Mouse (Mus musculus): Measurements from ENCODE around the gene Col9a1.

Gene Col9a1

DNA sequence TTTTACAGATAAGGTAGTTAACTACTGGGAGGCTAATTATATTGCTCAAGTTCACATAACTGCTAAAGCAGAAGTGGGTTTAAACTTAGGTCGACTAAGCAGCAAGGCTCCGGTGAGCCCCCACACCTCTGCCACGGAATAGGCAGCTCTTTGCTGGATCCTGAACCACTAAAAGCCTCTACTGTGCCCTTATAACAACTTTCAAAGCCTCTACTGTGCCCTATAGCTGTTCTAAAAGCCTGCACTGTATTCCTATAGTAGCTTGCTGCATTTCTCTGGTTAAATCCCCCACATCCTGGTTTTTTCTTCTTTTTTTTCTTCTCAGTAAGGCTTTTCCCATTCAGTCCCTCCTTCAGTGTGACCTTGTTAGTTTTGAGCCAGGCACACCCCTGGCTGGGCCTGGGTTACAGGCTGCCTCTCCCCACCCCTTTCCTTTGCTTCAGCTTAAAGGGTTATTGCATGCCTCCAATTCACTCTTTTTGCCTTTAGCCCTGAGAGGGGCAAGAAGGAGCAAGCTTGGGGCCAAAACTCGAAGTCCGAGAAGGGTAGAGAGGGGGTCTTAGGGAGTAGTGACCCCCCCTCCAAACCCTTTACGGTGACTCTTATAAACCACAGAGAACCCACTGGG, at the start of gene Col9a1:
Col9a1 (plus strand) TSS at position 387 of the 628 bp plus-strand sequence.
- no peaks in the 10 kb centered on the region for H3K27me3 ChIP-seq (ENCODE audit: control insufficient read depth, insufficient read depth, low read length, poor library complexity, severe bottlenecking)
- no peak for DNase-seq (ENCODE audit: low read depth, low spot score)
- H3K36me3 ChIP-seq (ENCODE audit: control insufficient read depth, insufficient read depth, low read length, poor library complexity, severe bottlenecking) = no peaks in the 10 kb centered on the region

DNA sequence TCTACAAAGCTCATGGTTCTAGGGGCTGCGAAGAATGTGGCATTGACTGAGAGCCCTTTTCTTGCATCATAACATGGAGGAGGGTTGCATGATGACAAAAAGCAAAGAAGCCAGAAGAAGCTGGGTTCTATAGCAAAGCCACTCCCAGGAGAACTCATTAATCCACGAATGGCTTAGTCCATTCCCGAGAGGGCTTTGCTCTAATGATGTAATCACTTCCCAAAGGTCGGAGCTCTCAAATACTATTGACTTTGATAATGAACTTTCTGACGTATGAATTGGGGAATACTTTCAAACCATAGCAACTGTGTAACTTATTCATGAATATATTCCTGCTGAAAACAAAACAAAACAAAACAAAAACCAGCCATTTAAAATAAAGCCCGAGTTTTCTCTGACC, 49.5 kb upstream of the Col9a1 start:
- no peak for DNase-seq (ENCODE audit: low read depth, low spot score)
- no peaks in the 10 kb centered on the region for H3K36me3 ChIP-seq (ENCODE audit: control insufficient read depth, insufficient read depth, low read length, poor library complexity, severe bottlenecking)
- no peaks in the 10 kb centered on the region for H3K27me3 ChIP-seq (ENCODE audit: control insufficient read depth, insufficient read depth, low read length, poor library complexity, severe bottlenecking)

DNA sequence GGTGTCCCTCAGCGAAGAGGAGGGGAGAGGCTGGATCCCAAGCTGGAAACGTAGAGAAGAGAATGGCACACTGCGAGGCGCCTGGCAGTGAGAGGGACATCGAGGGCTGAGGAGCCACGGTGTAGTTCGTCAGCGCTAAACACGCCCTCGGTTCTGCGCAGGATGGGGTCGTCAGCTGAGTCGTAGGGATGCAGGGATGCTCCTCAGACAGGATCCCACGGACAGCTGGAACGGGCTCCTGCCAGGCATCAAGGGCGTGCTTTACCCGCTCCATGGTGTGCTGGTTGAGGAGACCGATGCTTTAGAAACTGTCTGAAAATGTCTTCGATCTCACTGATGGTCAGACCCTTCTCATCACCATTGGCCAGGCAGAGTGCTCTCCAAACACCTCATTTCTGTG, 43.6 kb upstream of the Col9a1 start:
- no peak for DNase-seq (ENCODE audit: low read depth, low spot score)
- Histone ChIP-seq H3K36me3 (ENCODE audit: control insufficient read depth, insufficient read depth, low read length, poor library complexity, severe bottlenecking) (no peaks in the 10 kb centered on the region), H3K27me3 (ENCODE audit: control insufficient read depth, insufficient read depth, low read length, poor library complexity, severe bottlenecking) (no peaks in the 10 kb centered on the region)

DNA sequence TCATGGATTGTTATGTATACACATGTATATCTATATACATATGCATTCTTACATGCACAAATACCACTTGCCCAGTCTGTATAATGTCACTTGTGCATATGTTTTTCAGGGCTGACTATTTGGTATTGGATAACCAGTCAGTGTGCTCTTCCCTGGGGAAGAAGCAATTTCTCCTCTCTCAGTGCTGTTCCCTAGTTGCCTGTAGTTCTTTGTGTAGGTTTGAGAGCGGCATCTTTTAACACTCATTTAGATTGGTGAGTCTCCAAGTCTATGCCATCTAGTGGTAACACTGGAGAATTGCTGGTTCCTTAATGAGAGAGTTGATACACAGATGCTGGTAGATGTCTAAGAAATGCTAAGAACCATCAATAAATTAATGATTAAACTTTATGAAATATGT, 42.6 kb upstream of the Col9a1 start:
- DNase-seq (ENCODE audit: low read depth, low spot score) = peak; percentile 8
- H3K27me3 ChIP-seq (ENCODE audit: control insufficient read depth, insufficient read depth, low read length, poor library complexity, severe bottlenecking) = no peaks in the 10 kb centered on the region
- no peaks in the 10 kb centered on the region for H3K36me3 ChIP-seq (ENCODE audit: control insufficient read depth, insufficient read depth, low read length, poor library complexity, severe bottlenecking)

DNA sequence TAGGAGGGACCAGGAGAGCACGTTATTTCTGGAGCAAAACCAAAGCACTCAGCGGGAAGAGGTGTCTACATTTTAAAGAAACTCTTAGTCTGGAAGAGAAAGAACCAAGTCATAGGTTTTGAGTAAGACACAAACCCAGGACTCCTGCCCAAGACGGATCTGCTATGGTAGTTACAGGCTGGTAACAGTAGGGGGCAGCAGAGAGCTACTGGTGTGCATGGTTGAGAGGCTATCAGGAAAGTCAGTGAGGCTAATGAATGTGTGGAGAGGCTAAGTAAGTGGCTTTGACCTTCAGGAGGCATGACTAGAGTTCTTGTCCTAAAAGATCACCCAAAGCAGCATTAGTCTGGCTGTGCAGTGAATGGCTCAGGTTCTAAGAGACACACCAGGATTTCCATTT, 40.3 kb upstream of the Col9a1 start:
- peak; percentile 41 for DNase-seq (ENCODE audit: low read depth, low spot score)
- Histone ChIP-seq H3K36me3 (ENCODE audit: control insufficient read depth, insufficient read depth, low read length, poor library complexity, severe bottlenecking) (no peaks in the 10 kb centered on the region), H3K27me3 (ENCODE audit: control insufficient read depth, insufficient read depth, low read length, poor library complexity, severe bottlenecking) (no peaks in the 10 kb centered on the region)

DNA sequence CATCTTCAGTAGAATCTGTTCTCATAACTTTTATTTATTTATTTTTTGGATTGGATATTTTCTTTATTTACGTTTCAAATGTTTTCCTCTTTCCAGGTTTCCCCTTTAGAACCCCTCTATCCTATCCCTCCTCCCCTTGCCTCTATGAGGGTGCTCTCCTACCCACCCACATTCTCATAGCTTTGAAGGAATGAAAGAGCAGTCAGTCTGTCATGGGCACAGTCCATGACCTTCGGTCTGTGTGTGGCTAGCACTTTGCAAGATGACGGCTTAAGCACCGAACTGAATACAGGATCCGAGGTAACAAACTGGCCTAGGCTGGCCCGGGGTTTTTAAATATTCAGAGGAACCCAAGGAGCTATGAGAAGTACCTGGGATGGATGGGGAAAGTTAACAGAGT, 36.9 kb upstream of the Col9a1 start:
- Histone ChIP-seq H3K27me3 (ENCODE audit: control insufficient read depth, insufficient read depth, low read length, poor library complexity, severe bottlenecking) (no peaks in the 10 kb centered on the region), H3K36me3 (ENCODE audit: control insufficient read depth, insufficient read depth, low read length, poor library complexity, severe bottlenecking) (no peaks in the 10 kb centered on the region)
- no peak for DNase-seq (ENCODE audit: low read depth, low spot score)

DNA sequence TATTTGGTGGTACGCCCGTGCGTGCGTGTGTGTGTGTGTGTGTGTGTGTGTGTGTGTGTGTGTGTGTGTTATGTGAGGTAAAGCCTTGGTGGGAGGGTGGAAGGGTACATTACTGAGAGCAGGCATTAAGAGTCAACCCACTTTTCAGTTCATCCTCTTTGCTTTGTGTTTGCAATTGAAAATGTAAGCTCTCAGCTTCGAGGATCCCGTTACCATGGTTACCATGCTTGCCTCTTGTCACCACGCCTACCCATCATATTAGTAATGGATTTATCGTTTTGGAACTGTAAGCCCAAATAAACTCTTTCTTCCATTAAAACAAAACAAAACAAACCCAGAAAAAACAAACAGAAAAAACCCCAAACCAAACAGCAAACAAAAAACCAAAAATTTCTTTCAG, 33.9 kb upstream of the Col9a1 start:
- no peaks in the 10 kb centered on the region for H3K27me3 ChIP-seq (ENCODE audit: control insufficient read depth, insufficient read depth, low read length, poor library complexity, severe bottlenecking)
- H3K36me3 ChIP-seq (ENCODE audit: control insufficient read depth, insufficient read depth, low read length, poor library complexity, severe bottlenecking) = no peaks in the 10 kb centered on the region
- no peak for DNase-seq (ENCODE audit: low read depth, low spot score)

DNA sequence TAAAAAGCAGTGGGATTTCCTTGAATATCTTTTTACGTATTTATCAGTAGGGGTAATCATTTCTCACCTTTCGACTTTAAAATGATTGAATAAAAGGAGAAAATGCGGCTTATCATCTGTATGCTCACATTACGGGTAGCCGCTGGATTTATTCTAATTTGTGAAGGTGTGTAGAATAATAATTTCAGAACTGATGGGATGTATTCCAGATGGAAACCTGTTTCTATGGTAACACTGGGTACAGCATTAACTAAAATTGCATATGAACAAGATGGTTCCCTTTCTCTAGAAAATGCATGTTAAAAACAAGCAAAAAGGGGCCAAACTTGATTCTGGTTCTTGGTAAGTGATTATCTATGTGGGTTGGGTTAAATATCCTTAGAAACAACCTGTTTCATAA, 19.7 kb upstream of the Col9a1 start:
- DNase-seq (ENCODE audit: low read depth, low spot score) = no peak
- no peaks in the 10 kb centered on the region for H3K36me3 ChIP-seq (ENCODE audit: control insufficient read depth, insufficient read depth, low read length, poor library complexity, severe bottlenecking)
- H3K27me3 ChIP-seq (ENCODE audit: control insufficient read depth, insufficient read depth, low read length, poor library complexity, severe bottlenecking) = no peaks in the 10 kb centered on the region

DNA sequence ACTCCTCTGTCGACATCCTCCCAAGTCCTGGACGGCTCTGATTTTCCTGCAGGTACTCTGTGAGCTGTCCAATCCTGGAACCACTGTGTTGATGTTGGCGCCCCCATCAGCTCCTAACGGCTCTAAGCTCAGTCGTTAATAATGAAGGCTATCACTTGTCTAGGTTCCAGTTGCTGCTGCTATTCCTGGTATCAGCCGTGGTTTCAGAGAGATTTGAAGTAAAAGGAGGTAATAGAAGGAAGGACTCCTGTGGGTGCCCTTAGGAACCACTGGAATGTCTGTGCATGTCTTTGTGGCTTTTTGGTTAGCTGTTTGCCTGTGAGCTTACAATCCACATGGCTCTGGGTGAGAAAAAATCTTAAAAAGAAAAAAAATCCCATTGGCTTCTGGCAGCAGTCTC, 8.0 kb upstream of the Col9a1 start:
- H3K36me3 ChIP-seq (ENCODE audit: control insufficient read depth, insufficient read depth, low read length, poor library complexity, severe bottlenecking) = no peaks in the 10 kb centered on the region
- no peaks in the 10 kb centered on the region for H3K27me3 ChIP-seq (ENCODE audit: control insufficient read depth, insufficient read depth, low read length, poor library complexity, severe bottlenecking)
- DNase-seq (ENCODE audit: low read depth, low spot score) = no peak

DNA sequence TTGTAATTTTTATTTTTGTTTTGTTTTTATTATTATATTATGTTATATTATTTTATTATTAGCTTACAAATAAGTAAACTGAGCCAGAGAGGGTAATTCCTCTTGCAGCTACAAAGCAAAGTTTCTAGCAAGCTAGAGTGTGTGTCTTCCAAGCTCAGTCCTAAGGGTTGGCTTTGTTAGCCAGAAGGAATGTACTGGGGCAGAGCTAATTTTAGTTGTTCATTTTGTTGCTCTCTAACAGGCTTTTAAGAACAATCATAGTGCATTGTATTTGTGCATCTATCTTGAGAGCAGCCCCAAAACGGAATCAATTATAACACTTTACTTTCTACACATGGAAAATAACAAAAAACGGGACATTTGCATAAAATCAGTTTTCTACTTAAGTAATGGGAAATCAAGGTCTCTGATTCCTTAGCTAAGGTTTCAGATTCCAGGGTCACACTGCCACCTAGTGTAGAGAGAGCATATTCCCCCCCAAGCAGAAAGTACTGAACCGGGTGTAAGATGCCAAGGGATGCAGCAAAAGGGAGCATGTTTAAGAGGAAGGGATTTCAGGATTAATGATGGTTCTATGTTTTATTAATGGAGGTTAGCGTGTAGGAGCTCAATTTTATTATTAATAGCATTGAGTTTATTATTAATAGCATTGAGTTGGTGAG, 6.1 kb upstream of the Col9a1 start:
- peak; percentile 45 for DNase-seq (ENCODE audit: low read depth, low spot score)
- H3K36me3 ChIP-seq (ENCODE audit: control insufficient read depth, insufficient read depth, low read length, poor library complexity, severe bottlenecking) = no peaks in the 10 kb centered on the region
- no peaks in the 10 kb centered on the region for H3K27me3 ChIP-seq (ENCODE audit: control insufficient read depth, insufficient read depth, low read length, poor library complexity, severe bottlenecking)

DNA sequence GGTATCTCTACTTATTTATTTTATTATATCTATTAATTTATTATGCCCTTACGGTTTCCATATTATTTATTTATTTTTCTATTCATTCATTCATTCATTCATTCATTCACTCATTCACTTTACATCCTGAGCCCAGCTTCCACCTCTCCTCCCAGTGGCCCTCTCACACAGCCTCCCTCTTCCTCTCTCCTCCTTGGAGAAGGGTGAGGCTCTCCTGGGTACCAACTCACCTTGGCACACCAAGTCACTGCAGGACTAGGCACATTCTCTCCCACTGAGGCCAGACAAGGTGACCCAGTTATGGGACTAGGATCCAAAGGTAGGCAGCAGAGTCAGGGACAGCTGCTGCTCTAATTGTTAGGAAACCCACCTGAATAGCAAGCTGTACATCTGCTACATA, 5.5 kb upstream of the Col9a1 start:
- Histone ChIP-seq H3K27me3 (ENCODE audit: control insufficient read depth, insufficient read depth, low read length, poor library complexity, severe bottlenecking) (no peaks in the 10 kb centered on the region), H3K36me3 (ENCODE audit: control insufficient read depth, insufficient read depth, low read length, poor library complexity, severe bottlenecking) (no peaks in the 10 kb centered on the region)
- DNase-seq (ENCODE audit: low read depth, low spot score) = no peak

DNA sequence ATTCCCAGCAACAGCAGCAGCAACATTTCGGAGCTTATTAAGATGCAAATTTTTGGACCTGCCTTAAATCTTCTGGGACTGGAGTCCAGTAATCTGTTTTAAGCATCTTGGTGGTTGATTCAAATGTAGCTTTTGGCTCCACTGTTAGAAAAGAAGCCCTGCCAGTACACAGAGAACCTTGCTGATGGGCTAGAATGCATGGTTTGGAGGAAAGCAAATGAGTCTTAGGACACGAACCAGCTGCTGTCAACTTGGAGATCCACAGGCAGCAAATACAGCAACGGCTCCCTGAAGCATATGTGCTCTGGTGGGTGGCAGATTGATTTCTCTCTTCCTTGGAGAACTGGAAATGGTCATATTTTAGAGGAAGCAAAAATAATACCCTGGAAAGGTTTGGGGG, 4.8 kb upstream of the Col9a1 start:
- no peaks in the 10 kb centered on the region for H3K36me3 ChIP-seq (ENCODE audit: control insufficient read depth, insufficient read depth, low read length, poor library complexity, severe bottlenecking)
- no peak for DNase-seq (ENCODE audit: low read depth, low spot score)
- no peaks in the 10 kb centered on the region for H3K27me3 ChIP-seq (ENCODE audit: control insufficient read depth, insufficient read depth, low read length, poor library complexity, severe bottlenecking)

DNA sequence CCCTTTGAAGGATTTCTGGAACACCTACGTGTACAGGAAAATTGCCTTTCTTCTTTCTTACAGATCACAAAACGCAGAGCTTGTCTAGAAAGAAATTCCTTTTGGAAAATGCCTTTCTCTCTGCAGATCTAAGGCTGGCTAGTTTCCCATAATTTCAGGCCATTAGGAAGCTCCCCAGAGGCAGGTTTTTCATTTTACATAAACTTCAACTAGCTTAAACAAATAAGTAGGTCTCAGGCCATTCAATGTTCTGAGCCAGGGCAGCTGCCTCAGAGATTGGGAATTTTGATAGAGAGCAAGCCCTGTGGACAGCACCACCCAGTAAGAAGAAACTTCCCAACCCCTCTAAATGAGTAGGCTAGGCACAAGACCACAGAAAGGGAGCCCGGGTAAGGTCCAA, 1.6 kb upstream of the Col9a1 start:
- DNase-seq (ENCODE audit: low read depth, low spot score) = no peak

DNA sequence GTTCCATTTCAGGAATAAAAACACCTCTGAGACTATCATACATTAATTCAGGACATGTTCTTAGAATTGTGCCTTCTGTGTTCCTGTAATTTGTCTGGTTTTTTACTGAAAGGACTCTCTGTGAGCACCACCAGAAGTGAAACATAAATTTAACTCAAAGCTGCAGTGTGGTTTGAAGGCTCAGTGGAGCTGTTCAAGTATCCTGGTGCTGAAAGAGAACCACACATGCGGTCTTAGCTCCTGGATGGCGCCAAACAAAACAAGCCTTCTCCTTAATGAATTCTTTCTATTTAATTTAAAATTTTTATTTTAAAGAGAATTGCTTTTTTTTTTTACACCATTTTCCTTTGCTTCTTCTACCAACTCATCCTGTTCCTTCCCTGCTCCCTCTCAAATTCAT, 2.4 kb downstream of the Col9a1 start:
- Histone ChIP-seq H3K36me3 (ENCODE audit: control insufficient read depth, insufficient read depth, low read length, poor library complexity, severe bottlenecking) (no peaks in the 10 kb centered on the region), H3K27me3 (ENCODE audit: control insufficient read depth, insufficient read depth, low read length, poor library complexity, severe bottlenecking) (no peaks in the 10 kb centered on the region)
- no peak for DNase-seq (ENCODE audit: low read depth, low spot score)

More for the DNA sequence above, 1.6 kb upstream of the Col9a1 start:
- no peaks in the 10 kb centered on the region for H3K36me3 ChIP-seq (ENCODE audit: control insufficient read depth, insufficient read depth, low read length, poor library complexity, severe bottlenecking)
- no peaks in the 10 kb centered on the region for H3K27me3 ChIP-seq (ENCODE audit: control insufficient read depth, insufficient read depth, low read length, poor library complexity, severe bottlenecking)

DNA sequence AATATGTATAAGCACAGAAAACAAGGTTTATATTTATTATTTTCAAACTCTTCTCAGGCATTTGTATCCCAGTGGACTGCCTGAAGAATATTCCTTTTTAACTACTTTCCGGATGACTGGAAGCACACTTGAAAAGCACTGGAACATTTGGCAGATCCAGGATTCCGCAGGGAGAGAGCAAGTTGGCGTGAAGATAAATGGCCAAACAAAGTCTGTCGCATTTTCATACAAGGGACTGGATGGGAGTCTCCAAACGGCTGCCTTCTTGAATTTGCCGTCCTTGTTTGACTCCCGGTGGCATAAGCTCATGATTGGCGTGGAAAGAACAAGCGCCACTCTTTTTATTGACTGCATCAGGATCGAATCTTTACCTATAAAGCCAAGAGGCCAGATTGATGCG, 7.6 kb downstream of the Col9a1 start:
- no peaks in the 10 kb centered on the region for H3K27me3 ChIP-seq (ENCODE audit: control insufficient read depth, insufficient read depth, low read length, poor library complexity, severe bottlenecking)
- DNase-seq (ENCODE audit: low read depth, low spot score) = no peak
- no peaks in the 10 kb centered on the region for H3K36me3 ChIP-seq (ENCODE audit: control insufficient read depth, insufficient read depth, low read length, poor library complexity, severe bottlenecking)

DNA sequence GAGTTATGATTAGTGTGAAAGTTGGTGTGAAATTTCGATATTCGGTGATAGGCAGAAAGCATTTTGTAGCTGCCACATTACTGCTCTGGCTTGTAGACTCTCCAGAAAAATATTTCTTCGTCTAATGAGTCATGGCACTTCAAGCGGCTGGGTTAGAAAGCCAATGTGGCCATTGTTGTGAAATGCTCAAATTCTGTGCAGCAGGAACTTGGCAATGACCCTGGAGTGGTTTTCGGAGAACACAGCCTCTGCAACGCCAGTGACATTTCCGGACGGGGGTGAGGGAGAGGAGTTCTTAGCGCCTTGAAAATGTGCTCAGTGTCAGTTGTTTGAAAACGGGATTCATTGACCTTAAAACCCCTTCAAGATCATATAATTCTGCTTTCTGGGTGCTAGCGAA, 9.6 kb downstream of the Col9a1 start:
- no peaks in the 10 kb centered on the region for H3K36me3 ChIP-seq (ENCODE audit: control insufficient read depth, insufficient read depth, low read length, poor library complexity, severe bottlenecking)
- no peaks in the 10 kb centered on the region for H3K27me3 ChIP-seq (ENCODE audit: control insufficient read depth, insufficient read depth, low read length, poor library complexity, severe bottlenecking)
- DNase-seq (ENCODE audit: low read depth, low spot score) = no peak
